Mouse (Mus musculus): ENCODE results near the gene Ece1.

GRCm38 (mm10) chr4:137908915-137909314, 46.9 kb downstream of the Ece1 start:
- TF ChIP-seq CTCF (IDR thresholded peaks at IDR 0.05; ENCODE audit: borderline replicate concordance, insufficient read depth, low read length), result no peak
- no peak for TF ChIP-seq POLR2A (IDR thresholded peaks at IDR 0.05; ENCODE audit: low read depth, low read length)

Data from embryonic fibroblast, embryonic 13.5 days (primary cell).